Mouse (Mus musculus) lung, postnatal 0 days (tissue): ENCODE measurements around the gene Mapk8ip3.

ENCODE experiments used
- CTCF ChIP-seq: IDR thresholded peaks from 2 replicates; pipeline ENCODE4 v1.5.1; 2016; ENCODE audit warnings: antibody characterized with exemption, mild to moderate bottlenecking
- EP300 ChIP-seq: IDR thresholded peaks from 2 replicates; pipeline ENCODE4 v1.6.1; 2016; ENCODE audit warnings: antibody characterized with exemption, mild to moderate bottlenecking, control low read depth

- TF ChIP-seq CTCF, result no peak
- TF ChIP-seq EP300, result no peak
These were observed 4.3 kb downstream of the Mapk8ip3 start for GRCm38 (mm10) chr17:24932431-24932830.
